Mouse (Mus musculus) embryonic facial prominence, embryonic 15.5 days (tissue): Measurements from ENCODE around the gene Senp8. TPM values are rescaled to one million over a fixed set of nuclear protein-coding genes. Genes with fewer than 3 reads are reported as not detected.

Experiments used
- ATAC-seq: fragments of 200-750 bp; cut with Nextera tagmentation; 2 replicates; pipeline ENCODE4 v1.8.0; 2017; ENCODE audit warnings: low read depth, moderate TSS enrichment; ENCODE audit not compliant: insufficient number of reproducible peaks, low FRiP score, low TSS enrichment
- H3K27ac ChIP-seq: fragments of 300-500 bp; sonication (generic); replicated peaks from 2 replicates; pipeline ENCODE4 v1.5.1; 2015; ENCODE audit warnings: mild to moderate bottlenecking, inconsistent platforms
- H3K27me3 ChIP-seq: fragments of 300-500 bp; sonication (generic); 2 replicates; pipeline ENCODE4 v1.6.1; 2015; ENCODE audit warnings: inconsistent platforms
- H3K36me3 ChIP-seq: fragments of 300-500 bp; sonication (generic); 2 replicates; pipeline ENCODE4 v1.6.1; 2015; ENCODE audit warnings: mild to moderate bottlenecking, inconsistent platforms
- H3K4me1 ChIP-seq: fragments of 300-500 bp; sonication (generic); 2 replicates; pipeline ENCODE4 v1.6.1; 2015; ENCODE audit warnings: inconsistent platforms
- H3K4me2 ChIP-seq: fragments of 300-500 bp; sonication (generic); replicated peaks from 2 replicates; pipeline ENCODE4 v1.6.1; 2015; ENCODE audit warnings: mild to moderate bottlenecking, inconsistent platforms
- H3K4me3 ChIP-seq: fragments of 300-500 bp; sonication (generic); replicated peaks from 2 replicates; pipeline ENCODE4 v1.5.1; 2015; ENCODE audit warnings: mild to moderate bottlenecking, inconsistent platforms
- H3K9ac ChIP-seq: fragments of 300-500 bp; sonication (generic); 2 replicates; pipeline ENCODE4 v1.6.1; 2015; ENCODE audit warnings: inconsistent platforms
- H3K9me3 ChIP-seq: fragments of 300-500 bp; sonication (generic); replicated peaks from 2 replicates; pipeline ENCODE4 v1.6.1; 2016; ENCODE audit warnings: inconsistent platforms
- WGBS: fragments of 180-500 bp; shearing (Covaris S2); methylation state at CpG from one replicate; pipeline ENCODE4 v1.1.7; 2015; 5-methylcytosine and 5-hydroxymethylcytosine counted together
- polyA plus RNA-seq: library from polyadenylated mRNA; unstranded; fragments of >200 nt; fragmentation: Nextera tagmentation; extraction: Ambion mirVana; gene quantifications from 2 replicates; pipeline ENCODE4 v1.2.1, GENCODE M21; 2015

Gene Senp8
- polyA plus RNA-seq, 1 experiment from 2014 or later: 9.4 TPM

DNA sequence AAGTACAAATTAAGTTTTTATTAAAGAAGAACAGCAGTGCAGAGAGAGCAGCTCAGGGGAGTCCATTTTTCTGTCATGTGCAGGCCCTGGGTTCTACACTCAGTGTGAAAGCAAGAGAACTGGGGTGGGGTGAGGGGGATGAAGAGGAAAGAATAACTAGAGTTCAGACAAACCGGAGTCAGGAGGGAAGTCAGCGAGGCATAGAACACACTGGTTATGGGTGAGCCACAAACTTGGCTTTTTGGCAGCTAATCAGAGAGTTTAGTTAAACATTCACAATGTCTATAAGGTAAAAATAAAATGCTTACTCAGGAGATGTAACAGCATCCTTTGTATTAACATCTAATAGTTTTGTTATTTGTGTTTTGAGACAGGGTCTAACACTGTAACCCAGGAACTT lies 9.9 kb downstream of the Senp8 start:
- Histone ChIP-seq H3K27ac (no peak overlapping the region), H3K4me1 (no peaks in the 10 kb centered on the region; the same call in 1 of the 2 replicates), H3K27me3 (no peaks in the 10 kb centered on the region), H3K36me3 (no peaks in the 10 kb centered on the region), H3K4me3 (no peak overlapping the region), H3K4me2 (no peak overlapping the region), H3K9ac (no peak overlapping the region), H3K9me3 (no peaks in the 10 kb centered on the region)
- WGBS: 88% methylated on average over 2 of the region's 2 CpGs
- no peak for ATAC-seq

DNA sequence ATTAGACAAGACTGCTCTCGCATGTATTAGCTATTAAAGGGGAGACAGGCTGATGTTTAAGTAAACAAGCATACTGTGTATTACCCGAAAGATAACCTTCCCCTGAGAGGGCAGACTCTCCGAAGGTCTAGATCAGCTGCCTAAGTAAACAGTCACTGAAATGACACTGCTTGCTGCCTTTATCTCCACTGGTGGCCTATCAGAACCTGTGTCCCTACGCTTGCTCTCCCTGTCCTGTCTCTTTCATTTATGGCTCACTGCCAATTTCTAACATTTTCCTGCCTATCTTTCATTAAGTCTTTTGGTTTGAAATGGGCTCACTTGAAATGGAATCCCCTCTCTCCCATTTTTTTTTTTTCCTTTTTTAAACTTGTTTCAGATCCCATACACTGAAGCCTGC lies 15.1 kb downstream of the Senp8 start:
- Histone ChIP-seq H3K9ac (no peak overlapping the region), H3K4me2 (no peak overlapping the region), H3K27me3 (no peaks in the 10 kb centered on the region), H3K4me1 (peaks cover 8% of the 10 kb centered on the region; the same call in 1 of the 2 replicates), H3K4me3 (no peak overlapping the region), H3K9me3 (no peaks in the 10 kb centered on the region), H3K36me3 (no peaks in the 10 kb centered on the region), H3K27ac (no peak overlapping the region)
- WGBS: 54% methylated on average over 4 of the region's 4 CpGs
- no peak for ATAC-seq

DNA sequence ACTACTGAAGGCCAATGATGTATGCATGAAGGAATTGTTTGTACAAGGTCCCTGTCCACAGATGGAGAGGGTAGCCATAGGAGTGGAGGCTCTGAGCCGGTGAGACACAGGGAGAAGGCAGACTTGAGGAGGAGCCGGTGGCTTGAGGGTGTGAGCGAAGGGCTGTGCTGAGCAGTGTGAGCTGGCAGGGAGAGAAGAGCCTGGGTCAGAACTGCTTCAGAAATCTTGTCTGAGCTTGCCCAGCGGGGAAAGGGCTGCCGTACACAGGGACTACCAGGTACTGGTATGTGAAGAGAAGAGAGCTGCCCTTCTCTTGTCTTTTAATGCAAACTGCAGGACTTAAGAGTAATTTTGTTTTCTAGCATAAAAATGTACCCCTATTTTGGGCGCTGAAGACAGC lies 17.4 kb downstream of the Senp8 start:
- 45% methylated on average over 6 of the region's 6 CpGs for WGBS
- H3K9me3 ChIP-seq: no peaks in the 10 kb centered on the region
- H3K36me3 ChIP-seq: no peaks in the 10 kb centered on the region
- no peak overlapping the region for H3K4me3 ChIP-seq
- no peak overlapping the region for H3K9ac ChIP-seq
- no peaks in the 10 kb centered on the region for H3K27me3 ChIP-seq
- no peak overlapping the region for H3K4me2 ChIP-seq
- ATAC-seq: no peak
- H3K27ac ChIP-seq: peak overlapping the region; percentile 34; the same call in 1 of the 2 replicates
- H3K4me1 ChIP-seq: peaks cover 8% of the 10 kb centered on the region; the same call in 1 of the 2 replicates

DNA sequence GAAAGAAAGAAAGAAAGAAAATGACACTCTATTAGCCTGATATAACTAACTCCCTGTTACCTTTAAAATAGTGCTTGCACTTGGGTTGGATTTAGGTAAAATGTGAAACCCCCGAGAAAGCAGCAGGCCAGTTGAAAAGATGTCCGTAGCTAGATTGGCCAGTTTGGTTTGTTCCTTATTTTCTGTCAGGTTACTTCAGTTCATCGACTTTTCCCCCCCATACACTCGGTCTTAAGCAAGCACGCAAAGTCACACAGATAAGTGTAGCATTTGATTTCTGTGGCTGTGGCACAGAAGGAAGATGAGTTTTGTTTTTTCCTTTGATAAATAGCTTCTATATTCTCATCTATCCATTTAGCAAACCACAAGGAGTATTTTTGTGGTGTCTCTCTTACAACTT lies 19.4 kb downstream of the Senp8 start:
- H3K36me3 ChIP-seq: no peaks in the 10 kb centered on the region
- 82% methylated on average over 5 of the region's 5 CpGs for WGBS
- H3K9me3 ChIP-seq: no peaks in the 10 kb centered on the region
- H3K9ac ChIP-seq: no peak overlapping the region
- no peak overlapping the region for H3K4me3 ChIP-seq
- H3K4me2 ChIP-seq: no peak overlapping the region
- H3K4me1 ChIP-seq: peaks cover 8% of the 10 kb centered on the region; the same call in 1 of the 2 replicates
- ATAC-seq: no peak
- no peaks in the 10 kb centered on the region for H3K27me3 ChIP-seq
- no peak overlapping the region for H3K27ac ChIP-seq

DNA sequence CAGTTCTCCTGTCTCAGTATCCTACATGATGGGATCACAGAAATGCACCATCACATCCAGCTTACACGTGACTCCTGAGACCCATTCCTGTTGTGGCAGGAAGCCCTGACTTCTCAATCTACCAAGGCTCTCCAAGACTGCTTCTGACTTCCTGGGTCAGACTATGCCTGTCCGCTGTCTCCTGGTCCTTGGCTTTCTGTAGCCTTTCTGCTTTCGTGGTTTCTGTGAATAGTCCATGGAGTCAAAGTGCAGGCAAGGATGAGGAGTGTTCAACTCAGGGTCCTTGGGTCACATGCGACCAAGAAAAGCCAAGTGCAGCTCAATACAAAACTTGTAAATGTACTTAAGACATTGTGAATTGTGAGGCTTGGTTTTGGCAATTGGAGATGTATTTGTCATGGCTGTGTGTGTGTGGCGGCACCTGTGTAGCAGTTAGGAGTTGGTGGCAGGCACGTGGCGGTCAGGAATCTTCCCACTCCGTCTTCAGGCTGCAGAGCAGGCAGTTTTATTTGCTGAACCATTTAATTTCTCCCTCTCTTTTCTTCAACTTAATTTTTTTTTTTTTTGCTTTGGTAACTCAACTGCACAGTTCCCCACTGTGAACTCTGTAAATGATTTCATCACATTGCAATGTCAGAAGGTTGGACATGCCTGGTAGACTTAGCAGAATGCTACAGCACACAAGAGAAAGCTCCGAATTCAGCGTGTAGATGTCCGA lies 22.8 kb downstream of the Senp8 start:
- Histone ChIP-seq H3K27ac (no peak overlapping the region), H3K4me1 (peaks cover 17% of the 10 kb centered on the region), H3K4me3 (no peak overlapping the region), H3K4me2 (no peak overlapping the region), H3K27me3 (no peaks in the 10 kb centered on the region), H3K36me3 (no peaks in the 10 kb centered on the region), H3K9me3 (no peaks in the 10 kb centered on the region), H3K9ac (no peak overlapping the region)
- ATAC-seq: no peak
- 77% methylated on average over 11 of the region's 11 CpGs for WGBS

DNA sequence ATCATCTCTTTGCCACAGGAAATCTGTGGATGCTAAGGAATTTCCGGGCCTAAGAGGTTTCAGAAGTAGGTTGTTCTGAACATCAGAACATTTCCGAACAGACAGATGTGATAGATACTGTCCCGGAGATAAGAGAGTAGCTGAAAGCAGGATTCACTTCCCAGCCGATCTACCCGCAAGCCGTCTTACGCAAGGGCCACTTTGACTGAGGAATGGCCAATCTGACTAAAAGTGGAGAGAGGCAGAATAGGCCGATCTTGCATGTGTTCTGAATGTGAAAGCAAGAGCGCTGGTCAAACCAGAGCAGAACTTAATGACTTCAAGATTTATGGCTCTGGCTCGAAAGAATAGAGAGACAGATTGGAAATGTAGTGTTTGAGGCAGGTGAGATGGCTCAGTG lies 25.0 kb downstream of the Senp8 start:
- Histone ChIP-seq H3K27ac (no peak overlapping the region), H3K27me3 (no peaks in the 10 kb centered on the region), H3K4me1 (peaks cover 16% of the 10 kb centered on the region), H3K9ac (no peak overlapping the region), H3K4me3 (no peak overlapping the region), H3K9me3 (no peaks in the 10 kb centered on the region), H3K4me2 (no peak overlapping the region), H3K36me3 (no peaks in the 10 kb centered on the region)
- ATAC-seq: no peak
- WGBS: 75% methylated on average over 10 of the region's 10 CpGs

DNA sequence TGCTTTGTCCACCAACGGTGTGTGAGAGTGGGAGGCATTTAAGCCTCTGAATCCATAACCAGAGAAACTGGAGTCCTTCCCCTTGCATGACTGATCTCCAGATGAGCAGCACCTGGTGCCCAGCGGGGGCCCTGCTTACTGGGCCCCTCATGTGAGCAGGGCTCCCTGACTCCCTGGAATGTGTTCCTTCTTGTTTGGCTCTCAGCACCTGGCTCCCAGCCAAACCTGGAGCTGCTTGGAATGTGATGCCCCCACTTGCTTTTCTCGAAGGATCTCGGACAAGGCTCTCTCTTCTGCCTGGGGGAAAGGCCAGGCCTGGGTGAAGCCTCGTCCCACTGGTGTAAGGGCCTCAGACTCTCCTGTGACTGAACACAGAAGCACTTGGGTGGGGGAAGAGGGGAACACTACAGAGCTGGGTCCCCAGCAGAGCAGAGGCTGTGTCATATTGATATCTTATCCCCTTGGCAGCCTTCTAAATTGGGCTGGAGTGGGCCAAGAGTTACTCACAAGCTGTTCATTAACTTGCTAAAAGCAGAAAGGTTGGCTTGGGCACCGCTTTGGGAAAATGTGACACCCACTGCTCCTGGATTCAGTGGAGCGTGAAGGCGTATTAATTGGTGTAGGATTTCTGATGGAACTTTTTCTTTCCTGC lies 26.6 kb downstream of the Senp8 start:
- H3K4me3 ChIP-seq: no peak overlapping the region
- peak; percentile 84 for ATAC-seq
- no peaks in the 10 kb centered on the region for H3K9me3 ChIP-seq
- peaks cover 16% of the 10 kb centered on the region for H3K4me1 ChIP-seq
- no peaks in the 10 kb centered on the region for H3K36me3 ChIP-seq
- H3K4me2 ChIP-seq: no peak overlapping the region
- no peaks in the 10 kb centered on the region for H3K27me3 ChIP-seq
- peak overlapping the region; percentile 71 for H3K27ac ChIP-seq
- 36% methylated on average over 8 of the region's 8 CpGs for WGBS
- no peak overlapping the region for H3K9ac ChIP-seq

DNA sequence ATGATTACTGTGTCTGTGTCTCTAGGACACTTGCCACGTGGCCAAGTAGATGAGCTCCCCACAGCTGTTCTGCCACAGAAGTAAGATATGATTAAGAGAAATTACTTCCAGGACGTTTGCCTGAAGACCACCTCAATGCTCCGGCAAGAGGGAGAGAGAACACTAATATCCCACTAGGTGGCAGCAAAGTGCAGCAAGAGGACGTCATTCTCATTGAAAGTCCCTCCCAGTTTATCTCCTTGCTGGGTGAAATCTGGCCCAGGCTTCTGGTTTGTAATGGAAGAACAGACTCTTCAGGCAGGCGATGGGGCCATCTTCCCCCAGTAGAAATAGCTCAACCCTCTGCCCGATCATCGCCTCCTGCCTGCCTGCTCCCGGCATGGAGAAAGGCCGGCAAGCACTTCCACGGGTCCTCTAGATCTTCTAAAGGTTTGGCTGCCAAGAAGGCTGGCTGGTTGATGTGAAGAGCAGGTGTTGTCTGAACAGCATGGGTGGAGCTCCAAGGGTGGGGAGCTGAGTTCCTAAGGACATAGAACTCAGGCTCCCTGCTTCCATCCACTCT lies 27.3 kb downstream of the Senp8 start:
- H3K27ac ChIP-seq: peak overlapping the region; percentile 71
- H3K36me3 ChIP-seq: no peaks in the 10 kb centered on the region
- peak overlapping the region; percentile 24 for H3K4me3 ChIP-seq
- H3K4me1 ChIP-seq: peaks cover 16% of the 10 kb centered on the region
- H3K9me3 ChIP-seq: no peaks in the 10 kb centered on the region
- 0 out of 2 replicates have a peak, but pooled peaks have one; percentile 22 for ATAC-seq
- WGBS: 14% methylated on average over 10 of the region's 10 CpGs
- peak overlapping the region; percentile 47 for H3K4me2 ChIP-seq
- no peaks in the 10 kb centered on the region for H3K27me3 ChIP-seq
- H3K9ac ChIP-seq: no peak overlapping the region

DNA sequence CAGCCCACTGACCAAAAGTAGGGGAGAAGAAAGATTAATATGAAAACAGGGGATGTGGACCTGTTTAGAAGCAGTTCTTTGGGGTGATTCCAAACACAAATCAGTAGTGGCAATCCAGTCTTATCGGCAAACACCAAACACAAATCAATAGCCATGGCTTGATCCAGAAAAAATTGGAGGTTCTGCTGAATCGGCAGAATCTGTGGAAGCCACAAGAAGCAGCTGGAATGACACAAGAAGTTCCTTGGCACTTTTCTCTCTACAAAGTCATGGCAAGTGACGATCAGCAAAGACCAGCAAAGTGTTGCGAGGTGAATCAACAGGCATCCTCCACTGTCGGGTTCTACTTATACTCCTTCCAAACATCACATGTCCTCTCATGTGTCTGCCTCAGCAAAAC lies 29.4 kb downstream of the Senp8 start:
- 82% methylated on average over 5 of the region's 5 CpGs for WGBS
- ATAC-seq: no peak
- H3K36me3 ChIP-seq: no peaks in the 10 kb centered on the region
- H3K27ac ChIP-seq: no peak overlapping the region
- no peak overlapping the region for H3K9ac ChIP-seq
- peaks cover 16% of the 10 kb centered on the region for H3K4me1 ChIP-seq
- H3K27me3 ChIP-seq: no peaks in the 10 kb centered on the region
- no peaks in the 10 kb centered on the region for H3K9me3 ChIP-seq
- no peak overlapping the region for H3K4me2 ChIP-seq
- H3K4me3 ChIP-seq: no peak overlapping the region

DNA sequence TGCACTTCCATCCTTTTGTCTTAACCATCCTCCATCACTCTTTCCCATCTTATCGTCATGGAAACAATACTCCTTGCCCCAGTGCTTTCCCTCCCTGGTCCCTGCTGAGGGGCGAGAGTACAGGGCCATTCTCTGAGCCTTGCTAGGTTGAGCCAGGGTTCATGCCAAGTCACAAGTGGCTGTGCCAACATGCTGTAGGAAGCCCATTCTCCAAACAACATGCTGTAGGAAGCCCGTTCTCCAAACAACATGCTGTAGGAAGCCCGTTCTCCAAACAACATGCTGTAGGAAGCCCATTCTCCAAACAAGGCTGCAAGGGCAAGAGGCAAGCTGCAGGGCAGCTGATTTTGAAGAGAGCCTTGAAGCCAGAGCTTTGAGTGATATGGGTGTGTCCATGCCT lies 32.3 kb downstream of the Senp8 start:
- peaks cover 3% of the 10 kb centered on the region for H3K4me1 ChIP-seq
- H3K9ac ChIP-seq: no peak overlapping the region
- H3K4me2 ChIP-seq: no peak overlapping the region
- H3K4me3 ChIP-seq: no peak overlapping the region
- WGBS: 80% methylated on average over 4 of the region's 4 CpGs
- no peaks in the 10 kb centered on the region for H3K36me3 ChIP-seq
- no peaks in the 10 kb centered on the region for H3K9me3 ChIP-seq
- H3K27ac ChIP-seq: no peak overlapping the region
- no peak for ATAC-seq
- H3K27me3 ChIP-seq: no peaks in the 10 kb centered on the region

DNA sequence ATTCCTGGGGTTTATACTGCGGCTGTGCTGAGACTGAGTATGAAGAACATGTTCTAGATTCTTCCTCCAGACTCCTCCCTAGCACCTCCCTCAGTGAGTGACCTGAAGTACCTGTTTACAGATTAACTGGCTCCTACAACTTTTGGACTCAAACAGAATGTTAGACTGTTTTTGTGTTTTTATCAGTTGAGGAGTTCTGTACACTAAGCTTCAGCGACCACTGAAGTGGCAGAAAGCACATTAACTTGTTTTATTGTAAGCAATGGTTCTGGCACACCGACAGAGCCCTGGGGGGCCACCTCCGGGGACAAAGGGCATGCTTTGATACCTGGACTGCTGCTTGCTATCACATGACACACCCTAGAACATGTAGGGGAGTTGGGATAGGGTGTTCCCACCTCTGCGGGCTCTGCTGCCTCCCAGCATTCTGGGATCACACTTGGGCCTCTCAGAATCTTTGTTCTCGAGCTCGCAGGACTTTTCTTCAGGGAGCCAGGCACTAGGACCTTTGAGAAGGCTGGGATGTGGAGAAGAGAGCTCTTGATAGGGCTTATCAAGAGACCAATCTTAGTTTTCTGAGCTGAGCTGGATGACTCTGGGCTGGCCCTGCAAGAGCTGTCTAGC lies 34.1 kb downstream of the Senp8 start:
- no peak for ATAC-seq
- no peak overlapping the region for H3K4me2 ChIP-seq
- no peaks in the 10 kb centered on the region for H3K9me3 ChIP-seq
- WGBS: 71% methylated on average over 7 of the region's 7 CpGs
- no peak overlapping the region for H3K4me3 ChIP-seq
- no peak overlapping the region for H3K27ac ChIP-seq
- no peaks in the 10 kb centered on the region for H3K27me3 ChIP-seq
- no peak overlapping the region for H3K9ac ChIP-seq
- H3K4me1 ChIP-seq: no peaks in the 10 kb centered on the region
- no peaks in the 10 kb centered on the region for H3K36me3 ChIP-seq
